Mouse (Mus musculus): ENCODE results near the gene Nfat5.

DNA sequence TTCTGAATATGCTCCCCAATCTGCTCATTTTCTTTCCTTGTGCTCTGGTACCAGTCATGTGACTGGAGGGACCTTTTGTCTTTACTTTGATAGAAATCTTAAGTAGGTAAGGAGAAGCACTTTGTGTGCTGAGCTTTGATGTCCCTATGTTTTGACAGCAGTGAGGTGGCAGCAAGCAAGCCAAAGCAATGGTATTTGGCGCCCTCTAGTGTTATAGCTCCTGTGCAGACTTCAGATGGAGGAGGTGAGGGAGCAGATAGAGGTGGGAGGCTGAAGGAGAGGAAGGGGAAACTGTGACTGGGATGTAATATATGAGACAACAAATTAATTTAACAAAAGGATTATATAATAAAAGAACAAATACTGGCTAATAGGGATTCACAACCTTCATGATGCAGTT is 30.9 kb downstream of the Nfat5 start:
- TF ChIP-seq CTCF (IDR thresholded peaks at IDR 0.05) (peak; percentile 99), POLR2A (IDR thresholded peaks at IDR 0.05; ENCODE audit: insufficient read depth, low read depth, low read length) (no peak)
